Mouse (Mus musculus): ENCODE data around the gene Mlec.
"Not testable (repeated sequence)": the region's sequence is repeated elsewhere in the genome, so short reads cannot be mapped to it uniquely, and the experiment has no call there.

Mlec gene

DNA sequence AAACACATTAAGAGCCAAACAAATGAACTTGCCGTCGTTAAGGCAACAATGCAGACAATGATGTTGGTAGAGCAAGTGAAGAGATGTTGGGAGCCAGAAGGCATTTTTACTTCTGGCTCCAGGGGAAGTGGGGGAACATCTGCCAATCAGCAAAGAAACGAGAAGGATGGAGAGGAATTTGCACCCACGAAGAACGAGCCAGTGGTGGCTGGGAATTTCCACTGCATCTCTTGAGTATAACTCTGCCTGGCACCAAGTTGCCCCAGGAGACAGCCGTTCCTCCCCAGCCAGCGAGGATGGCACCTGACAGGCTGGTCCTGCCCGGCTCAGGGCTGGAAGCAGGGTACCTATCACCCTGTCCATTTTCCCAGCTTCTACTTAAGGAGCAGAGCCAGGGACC, 24.9 kb upstream of the Mlec start:
- in situ Hi-C loops (cut with MboI; ENCODE audit: low pct_unique_long_range_greater_than_20kb in 1 of 2, low sequenced_read_pairs in 2 of 2, unreplicated experiment in 1 of 2): no loop called here

DNA sequence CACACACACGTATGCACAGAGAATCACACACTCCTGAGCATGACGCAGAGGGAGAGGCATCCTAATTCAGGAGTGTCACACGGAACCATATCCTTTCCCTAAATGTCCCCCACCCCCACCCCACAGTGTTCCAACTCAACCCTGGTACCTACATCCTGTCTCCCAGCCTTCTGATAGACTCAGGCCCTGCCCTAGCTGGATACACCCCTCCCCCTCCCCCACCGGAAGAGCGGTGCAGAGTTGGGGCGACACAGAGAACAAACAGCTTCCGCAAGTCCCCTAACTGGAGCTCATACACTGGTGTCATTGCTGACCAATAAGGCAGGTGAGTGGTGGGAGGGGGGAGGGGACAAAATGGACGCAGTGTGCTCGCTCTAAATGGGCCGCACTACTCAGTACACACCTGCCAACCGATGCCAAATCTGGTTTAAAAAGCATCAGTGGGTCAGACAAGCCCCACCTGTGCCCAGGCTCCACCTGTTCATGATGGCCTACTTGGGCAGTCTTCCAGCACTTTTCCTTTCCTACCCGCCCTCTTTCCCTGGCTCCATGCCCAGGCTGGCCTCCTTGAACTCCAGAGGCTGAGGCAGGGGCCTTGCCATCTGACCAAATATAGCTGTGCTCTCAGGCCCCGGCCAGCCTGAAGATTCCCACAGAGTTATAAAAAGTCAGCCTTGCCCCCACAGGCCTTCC, 23.4 kb upstream of the Mlec start:
- in situ Hi-C loops (cut with MboI; ENCODE audit: low pct_unique_long_range_greater_than_20kb in 1 of 2, low sequenced_read_pairs in 2 of 2, unreplicated experiment in 1 of 2): no loop called here

GRCm38 (mm10) chr5:115179596-115179995, 21.6 kb upstream of the Mlec start:
- in situ Hi-C loops (cut with MboI; ENCODE audit: low pct_unique_long_range_greater_than_20kb in 1 of 2, low sequenced_read_pairs in 2 of 2, unreplicated experiment in 1 of 2): no loop called here

DNA sequence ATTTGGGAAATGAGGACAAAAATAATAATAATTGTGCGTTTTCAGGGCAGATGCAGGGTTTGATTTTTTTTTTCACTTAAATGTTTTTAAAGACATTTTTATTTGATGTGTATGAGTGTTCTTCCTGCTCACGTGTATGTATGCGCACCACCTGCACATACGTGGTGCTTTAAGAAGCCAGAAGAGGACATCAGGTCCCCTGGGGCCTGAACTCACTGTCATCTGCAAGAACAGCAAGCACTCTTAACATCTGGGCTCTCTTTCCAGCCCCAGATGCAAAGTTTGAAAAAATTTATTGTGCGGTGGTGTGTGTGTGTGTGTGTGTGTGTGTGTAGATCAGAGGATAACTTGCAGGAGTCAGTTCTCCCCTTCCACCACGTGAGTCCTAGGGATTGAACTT, 19.9 kb upstream of the Mlec start:
- in situ Hi-C loops (cut with MboI; ENCODE audit: low pct_unique_long_range_greater_than_20kb in 1 of 2, low sequenced_read_pairs in 2 of 2, unreplicated experiment in 1 of 2): no loop called here

- in situ Hi-C loops (cut with MboI; ENCODE audit: low pct_unique_long_range_greater_than_20kb in 1 of 2, low sequenced_read_pairs in 2 of 2, unreplicated experiment in 1 of 2): no loop called here
Measured at GRCm38 (mm10) chr5:115174554-115174953, 16.6 kb upstream of the Mlec start.

DNA sequence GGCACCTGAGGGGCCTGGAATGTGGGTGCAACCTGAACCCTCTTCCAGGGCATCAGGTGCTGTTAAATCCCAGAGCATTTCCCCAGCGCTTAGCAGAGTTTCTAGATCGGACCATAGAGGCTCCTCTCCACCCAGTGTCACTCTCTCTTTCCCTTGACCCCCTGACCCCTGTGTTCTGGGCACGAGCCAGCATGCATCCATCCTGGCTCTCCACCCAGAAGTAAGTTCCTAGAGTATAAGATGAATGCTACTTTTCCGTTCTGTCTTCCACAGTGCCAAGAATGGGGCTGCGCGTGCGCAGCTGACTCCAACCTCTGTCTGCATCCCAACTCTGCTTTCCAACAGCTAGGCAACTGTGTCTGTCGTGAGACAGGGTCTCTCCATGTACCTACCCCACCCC, 12.2 kb upstream of the Mlec start:
- in situ Hi-C loops (cut with MboI; ENCODE audit: low pct_unique_long_range_greater_than_20kb in 1 of 2, low sequenced_read_pairs in 2 of 2, unreplicated experiment in 1 of 2): no loop called here

DNA sequence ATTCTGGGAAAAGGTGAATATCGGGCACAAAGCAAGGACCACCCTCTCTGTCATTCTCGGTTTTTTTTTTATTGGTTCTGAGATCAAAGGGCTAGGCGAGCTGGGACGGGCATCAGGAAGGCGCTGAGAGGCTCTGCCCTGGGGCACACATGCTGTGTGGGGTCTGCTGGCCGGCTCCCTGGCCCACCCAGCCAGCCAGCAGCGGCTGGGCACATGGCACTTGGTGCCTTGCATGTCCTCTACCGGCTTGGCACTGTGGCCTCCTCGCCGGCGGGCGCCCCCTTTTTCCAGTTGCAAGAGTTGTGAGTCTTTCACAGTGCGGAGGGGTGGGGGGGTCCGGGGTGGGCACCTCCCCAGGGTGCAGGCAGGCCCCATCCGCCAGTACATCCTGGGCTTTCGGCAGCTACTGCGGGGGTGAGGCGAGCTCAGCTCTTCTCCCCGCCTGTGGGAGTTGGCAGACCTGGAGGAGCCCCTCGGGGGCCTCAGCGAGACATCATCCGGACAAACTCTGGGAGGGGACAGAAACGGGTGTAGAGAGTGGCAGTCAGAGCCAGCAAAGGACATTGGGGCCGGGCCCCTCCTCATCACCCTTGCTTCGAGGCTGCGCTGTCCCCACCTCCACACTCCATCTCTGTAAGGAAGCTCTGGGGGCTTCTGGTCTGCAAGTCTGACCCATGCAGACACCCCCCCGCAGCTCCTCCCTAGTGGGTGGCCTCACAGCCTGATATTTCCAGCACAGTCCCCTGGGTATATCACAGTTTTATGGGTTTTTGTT, 10.8 kb upstream of the Mlec start:
- in situ Hi-C loops (cut with MboI; ENCODE audit: low pct_unique_long_range_greater_than_20kb in 1 of 2, low sequenced_read_pairs in 2 of 2, unreplicated experiment in 1 of 2): loop anchor here in 1 of 2 experiments (5.0 kb wide), 1 partner anchor 48 kb away; no protein-coding TSS in a partner anchor

DNA sequence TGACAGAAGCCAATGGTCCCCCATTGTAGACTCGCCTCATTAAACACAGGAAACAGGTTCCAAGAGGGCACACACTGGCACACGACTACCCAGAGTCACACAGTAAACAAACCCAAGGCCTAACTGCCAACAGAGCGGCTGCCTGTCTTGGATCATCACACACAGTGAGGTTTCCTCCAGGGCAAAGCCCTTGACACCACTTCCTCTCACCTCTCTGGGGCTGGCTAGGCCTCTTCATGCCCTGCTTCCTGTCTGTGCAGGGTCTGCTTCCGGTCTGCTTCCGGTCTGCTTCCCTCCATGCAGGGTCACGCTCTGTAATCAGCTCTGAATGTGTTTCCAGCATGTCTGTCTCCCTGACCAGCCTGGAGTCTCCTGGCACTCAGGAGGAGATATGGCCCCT, 9.4 kb upstream of the Mlec start:
- in situ Hi-C loops (cut with MboI; ENCODE audit: low pct_unique_long_range_greater_than_20kb in 1 of 2, low sequenced_read_pairs in 2 of 2, unreplicated experiment in 1 of 2): loop anchor here in 1 of 2 experiments (5.0 kb wide), 1 partner anchor 50 kb away; no protein-coding TSS in a partner anchor

- in situ Hi-C loops (cut with MboI; ENCODE audit: low pct_unique_long_range_greater_than_20kb in 1 of 2, low sequenced_read_pairs in 2 of 2, unreplicated experiment in 1 of 2): loop anchor here in 1 of 2 experiments (5.0 kb wide), 1 partner anchor 50 kb away; no protein-coding TSS in a partner anchor
Measured at GRCm38 (mm10) chr5:115166815-115167194, 8.8 kb upstream of the Mlec start.

- in situ Hi-C loops (cut with MboI; ENCODE audit: low pct_unique_long_range_greater_than_20kb in 1 of 2, low sequenced_read_pairs in 2 of 2, unreplicated experiment in 1 of 2): loop anchor here in 1 of 2 experiments (5.0 kb wide), 1 partner anchor 51 kb away; no protein-coding TSS in a partner anchor
Measured at GRCm38 (mm10) chr5:115165895-115166814, 8.2 kb upstream of the Mlec start.

- in situ Hi-C loops (cut with MboI; ENCODE audit: low pct_unique_long_range_greater_than_20kb in 1 of 2, low sequenced_read_pairs in 2 of 2, unreplicated experiment in 1 of 2): loop anchor here in 1 of 2 experiments (5.0 kb wide), 1 partner anchor 52 kb away; no protein-coding TSS in a partner anchor
Measured at GRCm38 (mm10) chr5:115165351-115165750, 7.4 kb upstream of the Mlec start.

DNA sequence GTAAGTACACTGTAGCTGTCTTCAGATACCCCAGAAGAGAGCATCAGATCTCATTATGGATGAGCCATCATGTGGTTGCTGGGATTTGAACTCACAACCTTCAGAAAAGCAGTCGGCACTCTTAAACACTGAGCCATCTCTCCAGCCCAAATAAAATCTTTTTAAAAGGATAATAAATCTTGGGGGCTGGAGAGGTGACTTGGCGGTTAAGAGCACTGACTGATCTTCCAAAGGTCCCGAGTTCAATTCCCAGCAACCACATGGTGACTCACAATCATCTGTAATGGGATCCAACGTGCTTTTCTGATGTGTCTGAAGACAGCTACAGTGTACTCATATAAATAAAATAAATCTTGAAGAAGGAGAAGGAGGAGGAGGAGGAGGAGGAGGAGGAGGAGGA, 6.5 kb upstream of the Mlec start:
- in situ Hi-C loops (cut with MboI; ENCODE audit: low pct_unique_long_range_greater_than_20kb in 1 of 2, low sequenced_read_pairs in 2 of 2, unreplicated experiment in 1 of 2): not testable (repeated sequence)

GRCm38 (mm10) chr5:115163563-115163962, 5.6 kb upstream of the Mlec start:
- in situ Hi-C loops (cut with MboI; ENCODE audit: low pct_unique_long_range_greater_than_20kb in 1 of 2, low sequenced_read_pairs in 2 of 2, unreplicated experiment in 1 of 2): no loop called here

GRCm38 (mm10) chr5:115161940-115162279, 3.9 kb upstream of the Mlec start:
- in situ Hi-C loops (cut with MboI; ENCODE audit: low pct_unique_long_range_greater_than_20kb in 1 of 2, low sequenced_read_pairs in 2 of 2, unreplicated experiment in 1 of 2): not testable (repeated sequence)

- in situ Hi-C loops (cut with MboI; ENCODE audit: low pct_unique_long_range_greater_than_20kb in 1 of 2, low sequenced_read_pairs in 2 of 2, unreplicated experiment in 1 of 2): no loop called here
Measured at GRCm38 (mm10) chr5:115161064-115161939, 3.3 kb upstream of the Mlec start.

- in situ Hi-C loops (cut with MboI; ENCODE audit: low pct_unique_long_range_greater_than_20kb in 1 of 2, low sequenced_read_pairs in 2 of 2, unreplicated experiment in 1 of 2): no loop called here
Measured at GRCm38 (mm10) chr5:115160655-115161054, 2.7 kb upstream of the Mlec start.

DNA sequence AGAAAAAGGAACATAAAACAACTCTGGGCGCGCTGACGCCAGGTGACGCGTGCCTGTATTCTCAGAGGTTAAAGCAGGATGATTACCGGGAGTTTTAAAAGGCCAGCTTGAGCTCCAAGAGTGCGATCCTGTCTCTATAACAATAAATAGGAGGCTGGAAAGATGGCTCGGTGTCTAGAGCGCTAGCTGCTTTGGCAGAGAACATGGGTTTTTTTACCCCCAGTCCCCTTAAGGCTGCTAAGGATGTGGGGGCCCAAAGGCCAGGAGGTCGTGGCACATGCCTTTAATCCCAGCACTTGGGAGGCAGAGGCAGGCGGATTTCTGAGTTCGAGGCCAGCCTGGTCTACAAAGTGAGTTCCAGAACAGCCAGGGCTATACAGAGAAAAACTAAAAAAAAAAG, 1.2 kb upstream of the Mlec start:
- in situ Hi-C loops (cut with MboI; ENCODE audit: low pct_unique_long_range_greater_than_20kb in 1 of 2, low sequenced_read_pairs in 2 of 2, unreplicated experiment in 1 of 2): no loop called here
